Mouse (Mus musculus) splenic B cell, adult 2 months (primary cell): ENCODE measurements around the gene Oaz3.

ENCODE experiments used
- DNase-seq: peaks from one replicate; pipeline ENCODE4 v3.0.0-alpha.2; 2011; ENCODE audit warnings: low read depth, low spot score
- H3K27me3 ChIP-seq: 2 replicates; pipeline ENCODE4 v1.6.1; 2012; ENCODE audit warnings: mild to moderate bottlenecking, low read length, moderate library complexity, mixed read lengths; ENCODE audit not compliant: control insufficient read depth, poor library complexity, insufficient read depth, severe bottlenecking
- H3K36me3 ChIP-seq: 2 replicates; pipeline ENCODE4 v1.6.1; 2012; ENCODE audit warnings: mild to moderate bottlenecking, low read length, moderate library complexity, mixed read lengths; ENCODE audit not compliant: control insufficient read depth, poor library complexity, insufficient read depth, severe bottlenecking

The Oaz3 gene

DNA sequence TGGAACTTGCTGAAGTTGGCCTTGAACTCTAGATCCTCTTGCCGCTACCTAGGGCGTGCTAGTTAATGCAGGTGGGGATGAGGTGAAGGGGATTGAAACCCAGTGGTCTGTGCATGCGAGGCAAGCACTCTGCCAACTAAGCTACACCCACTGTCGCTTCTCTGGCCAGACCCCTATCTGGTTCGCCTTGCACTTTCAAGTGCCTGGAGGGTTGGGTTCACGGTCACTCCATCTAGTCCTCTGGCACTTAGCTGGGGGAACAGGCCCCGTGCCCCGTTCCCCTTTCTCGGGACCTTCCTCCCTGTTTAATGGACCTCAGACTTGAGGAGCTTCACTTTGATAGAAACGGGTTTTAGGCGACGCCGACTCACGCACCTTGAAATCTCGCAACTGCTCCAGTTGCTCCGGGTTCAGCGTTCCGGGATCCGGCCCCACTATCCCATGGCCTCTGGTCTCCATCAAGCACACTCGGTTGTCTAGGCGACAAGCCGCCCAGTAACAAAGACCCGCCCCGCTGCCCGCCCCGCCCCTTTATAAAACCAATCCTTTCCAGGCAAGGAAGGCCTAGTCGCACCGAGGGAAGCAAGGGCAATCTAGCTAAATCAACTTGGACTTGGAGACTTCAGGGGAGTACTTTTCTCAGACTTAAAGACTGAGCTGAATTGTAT is 28.9 kb upstream of the Oaz3 start:
- DNase-seq: no peak

GRCm38 (mm10) chr3:94468931-94469330 is 25.2 kb upstream of the Oaz3 start:
- H3K27me3 ChIP-seq: no peaks in the 10 kb centered on the region

More for the DNA sequence above, 28.9 kb upstream of the Oaz3 start:
- Histone ChIP-seq H3K27me3 (no peaks in the 10 kb centered on the region), H3K36me3 (no peaks in the 10 kb centered on the region)

DNA sequence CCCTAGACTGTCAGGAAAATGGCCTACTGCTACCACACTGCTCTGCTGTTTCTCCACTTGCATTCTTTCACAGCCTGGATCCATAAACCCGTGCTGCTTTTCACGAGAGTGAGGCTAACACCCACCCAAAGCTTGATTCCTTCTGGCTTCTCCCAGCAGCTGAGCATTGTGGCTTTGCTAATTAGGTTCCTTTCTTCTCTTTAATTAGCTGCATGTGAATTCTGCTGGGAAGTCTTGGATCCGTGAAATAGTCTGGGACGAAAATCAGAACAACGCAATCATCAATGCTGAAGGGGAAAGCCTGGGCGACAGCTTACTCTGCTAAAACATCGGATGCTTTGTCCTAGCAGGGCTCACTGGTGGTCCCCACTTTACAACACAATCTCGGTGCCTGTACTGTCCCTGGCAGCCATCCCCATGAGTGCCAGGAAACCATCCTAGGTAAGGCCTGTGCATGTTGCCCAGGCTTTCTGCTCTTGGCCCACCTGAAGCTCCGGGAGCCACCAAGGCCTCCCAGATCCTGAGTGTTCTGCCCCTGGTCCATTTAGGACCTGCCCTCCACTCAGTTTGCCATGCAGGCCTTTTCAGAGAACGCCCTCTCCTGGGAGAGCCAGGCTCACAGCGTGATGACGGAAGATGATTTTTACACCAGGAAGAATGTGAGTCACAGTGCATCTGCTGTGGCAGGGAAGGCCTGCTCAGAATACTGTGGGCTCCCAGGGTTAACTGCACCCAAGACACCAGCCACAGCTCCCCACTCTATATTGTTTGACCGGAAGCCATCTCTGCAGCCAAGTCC is 22.1 kb upstream of the Oaz3 start:
- DNase-seq: no peak
- no peaks in the 10 kb centered on the region for H3K36me3 ChIP-seq
- H3K27me3 ChIP-seq: no peaks in the 10 kb centered on the region

More at GRCm38 (mm10) chr3:94468931-94469330, 25.2 kb upstream of the Oaz3 start:
- no peak for DNase-seq
- H3K36me3 ChIP-seq: no peaks in the 10 kb centered on the region

DNA sequence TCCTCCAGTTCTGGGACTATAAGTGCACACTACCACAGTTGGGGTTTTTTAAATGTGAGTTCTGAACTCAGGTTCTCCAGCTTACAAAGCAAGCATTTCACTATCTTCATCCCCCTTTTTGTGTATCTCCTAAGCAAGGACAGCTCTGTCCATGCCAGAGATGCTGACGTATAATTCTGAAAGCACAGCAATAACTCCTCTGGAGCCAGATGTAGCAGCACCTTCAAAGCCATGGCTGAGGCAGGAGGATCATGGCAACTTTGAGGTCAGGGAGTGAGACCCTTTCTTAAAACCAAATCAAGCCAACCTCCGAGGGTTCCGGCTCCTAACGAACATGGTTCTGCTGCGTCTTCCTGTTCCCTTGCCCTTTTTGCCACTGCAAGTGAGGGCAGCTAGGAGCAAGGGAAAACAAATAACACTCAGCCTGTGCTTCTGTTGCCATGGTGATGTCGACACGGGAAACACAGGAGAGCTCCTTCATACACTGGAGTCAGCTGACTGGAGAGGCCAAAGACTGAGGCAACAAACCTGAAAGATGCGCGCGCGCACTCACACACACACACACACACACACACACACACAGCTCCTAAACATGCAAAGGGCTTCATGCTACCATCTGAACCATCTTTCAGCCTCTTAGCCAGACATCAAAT is 20.3 kb upstream of the Oaz3 start:
- Histone ChIP-seq H3K36me3 (no peaks in the 10 kb centered on the region), H3K27me3 (no peaks in the 10 kb centered on the region)
- DNase-seq: no peak

DNA sequence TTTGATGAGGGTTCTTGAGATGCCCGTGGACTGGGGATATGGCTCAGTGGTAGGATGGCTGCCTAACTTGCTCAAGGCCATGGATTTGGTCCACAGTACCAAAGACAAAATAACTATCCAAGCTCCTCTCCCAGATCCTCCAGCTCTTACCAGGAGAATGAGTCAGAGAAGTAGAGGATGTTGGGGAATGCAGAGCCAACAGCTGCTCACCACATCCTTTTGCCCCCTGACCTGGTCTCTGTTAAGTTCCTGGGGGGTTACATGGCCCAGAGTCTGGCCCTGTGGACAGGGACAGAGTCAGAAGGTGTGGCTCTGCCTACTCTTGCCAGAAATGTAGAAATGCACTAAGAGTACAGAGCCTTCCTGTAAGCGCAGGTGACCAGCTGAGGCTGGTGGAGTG is 16.1 kb upstream of the Oaz3 start:
- Histone ChIP-seq H3K36me3 (no peaks in the 10 kb centered on the region), H3K27me3 (no peaks in the 10 kb centered on the region)
- DNase-seq: no peak

DNA sequence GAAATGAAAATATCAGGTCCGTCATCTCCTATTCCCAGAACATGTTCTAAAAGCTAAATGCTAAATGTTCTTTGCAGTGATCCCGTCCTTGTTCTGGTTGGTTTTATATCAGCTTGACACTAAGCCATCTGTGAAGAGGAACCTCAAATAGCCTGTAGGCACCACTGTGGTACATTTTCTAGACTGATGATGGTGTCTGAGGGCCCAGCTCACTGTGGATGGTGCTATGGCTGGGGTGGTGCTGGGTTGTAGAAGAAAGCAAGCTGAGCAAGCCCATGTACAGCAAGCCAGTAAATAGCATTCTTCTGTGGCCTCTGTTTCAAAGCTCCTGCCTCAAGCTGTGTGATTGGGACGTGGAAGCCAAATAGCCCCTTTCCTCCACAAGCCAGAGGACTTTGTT is 13.3 kb upstream of the Oaz3 start:
- no peak for DNase-seq
- H3K27me3 ChIP-seq: no peaks in the 10 kb centered on the region
- no peaks in the 10 kb centered on the region for H3K36me3 ChIP-seq

DNA sequence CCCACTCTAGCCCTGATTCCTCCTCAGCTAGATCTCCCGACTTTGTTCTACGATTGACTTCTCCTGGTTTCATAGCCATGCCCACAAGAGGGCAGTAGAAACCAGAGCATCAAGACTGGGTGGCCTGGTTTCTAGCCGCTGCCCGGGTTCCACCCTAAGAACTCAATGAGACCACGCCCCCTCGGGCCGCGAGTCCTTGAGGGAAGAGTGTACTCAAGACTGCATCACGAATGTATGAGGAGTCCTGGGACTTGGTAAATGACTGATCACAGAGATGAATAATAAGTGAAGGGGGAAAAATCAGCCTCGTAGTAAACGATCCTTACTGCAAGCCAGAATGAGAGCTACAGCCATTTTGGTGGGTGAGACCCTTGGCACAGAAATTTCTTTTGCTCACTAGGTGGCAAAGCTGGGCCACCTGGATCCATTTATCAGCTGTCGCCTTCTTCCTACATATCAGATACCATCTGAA is 12.8 kb upstream of the Oaz3 start:
- DNase-seq: peak; percentile 87
- H3K36me3 ChIP-seq: no peaks in the 10 kb centered on the region
- H3K27me3 ChIP-seq: no peaks in the 10 kb centered on the region

GRCm38 (mm10) chr3:94449377-94449776 is 5.7 kb upstream of the Oaz3 start:
- peaks cover 5% of the 10 kb centered on the region for H3K36me3 ChIP-seq
- H3K27me3 ChIP-seq: no peaks in the 10 kb centered on the region
- DNase-seq: no peak

GRCm38 (mm10) chr3:94442951-94443596 is 641 bp downstream of the Oaz3 start, which contains the start of gene Mrpl9:
TSS of gene Mrpl9 (plus strand) at chr3:94443318.
- peaks cover 4% of the 10 kb centered on the region for H3K36me3 ChIP-seq
- DNase-seq: peak; percentile 95
- H3K27me3 ChIP-seq: no peaks in the 10 kb centered on the region

DNA sequence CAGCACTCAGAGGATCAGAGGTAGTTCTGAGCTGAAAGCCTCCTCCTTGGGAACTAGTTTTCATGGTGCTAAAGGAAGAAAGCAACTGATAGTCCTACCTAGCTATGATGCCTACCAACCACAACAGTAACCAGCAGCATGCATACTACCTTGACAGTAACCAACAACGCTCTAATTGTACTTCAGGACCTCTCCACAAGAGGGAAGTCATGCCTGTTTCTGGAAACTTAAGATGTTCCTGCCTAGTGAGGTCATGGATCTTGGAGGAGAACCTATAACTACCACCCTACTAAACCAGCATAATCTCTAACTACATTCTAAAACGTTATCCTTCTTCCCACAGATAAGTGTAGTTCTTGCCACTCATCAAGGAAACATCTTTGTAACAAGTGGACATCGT is 2.5 kb downstream of the Oaz3 start:
- Histone ChIP-seq H3K27me3 (no peaks in the 10 kb centered on the region), H3K36me3 (peaks cover 4% of the 10 kb centered on the region; the same call in 1 of the 2 replicates)
- peak; percentile 38 for DNase-seq

DNA sequence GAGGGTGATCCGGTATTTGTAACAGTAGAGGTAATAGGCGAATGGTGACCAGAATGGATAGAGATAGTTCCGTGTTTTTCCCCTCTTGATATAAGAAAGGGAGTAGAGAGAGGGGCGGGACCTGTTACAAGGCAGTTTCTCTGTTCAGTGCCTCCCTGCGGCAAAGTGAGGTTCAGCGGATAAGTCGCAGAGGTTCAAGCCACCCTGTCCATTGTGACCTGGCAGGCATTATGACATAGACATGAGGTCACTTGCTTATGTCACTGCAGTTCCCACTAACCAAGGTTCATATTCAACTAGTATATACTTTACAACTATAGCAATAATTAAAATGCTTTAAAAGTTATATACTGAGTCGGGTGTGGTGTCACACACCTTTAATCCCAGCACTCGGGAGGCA is 7.3 kb downstream of the Oaz3 start:
- no peaks in the 10 kb centered on the region for H3K36me3 ChIP-seq
- no peaks in the 10 kb centered on the region for H3K27me3 ChIP-seq
- no peak for DNase-seq

- H3K36me3 ChIP-seq: no peaks in the 10 kb centered on the region
- DNase-seq: no peak
- no peaks in the 10 kb centered on the region for H3K27me3 ChIP-seq
These were observed 9.4 kb downstream of the Oaz3 start for GRCm38 (mm10) chr3:94434305-94434704.

DNA sequence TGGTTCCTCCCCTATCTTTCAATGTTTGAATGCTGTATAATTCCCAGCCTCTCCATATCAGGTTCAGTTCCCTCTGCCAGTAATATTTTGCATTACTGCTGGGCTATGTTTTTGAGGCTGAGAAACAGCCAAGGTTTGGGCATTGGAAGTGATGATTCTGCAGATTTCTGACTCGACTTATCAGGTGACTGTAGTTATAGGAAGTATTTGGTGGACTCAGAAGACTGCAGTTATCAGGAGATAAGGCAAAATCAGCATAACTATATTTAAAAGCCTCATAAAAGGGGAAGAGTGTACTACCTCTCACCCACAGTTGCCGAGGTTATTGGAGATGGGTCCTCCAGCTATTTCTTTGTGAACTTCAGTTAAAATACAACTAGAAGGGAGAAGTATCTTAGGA is 12.7 kb downstream of the Oaz3 start:
- DNase-seq: no peak
- H3K27me3 ChIP-seq: no peaks in the 10 kb centered on the region
- no peaks in the 10 kb centered on the region for H3K36me3 ChIP-seq

DNA sequence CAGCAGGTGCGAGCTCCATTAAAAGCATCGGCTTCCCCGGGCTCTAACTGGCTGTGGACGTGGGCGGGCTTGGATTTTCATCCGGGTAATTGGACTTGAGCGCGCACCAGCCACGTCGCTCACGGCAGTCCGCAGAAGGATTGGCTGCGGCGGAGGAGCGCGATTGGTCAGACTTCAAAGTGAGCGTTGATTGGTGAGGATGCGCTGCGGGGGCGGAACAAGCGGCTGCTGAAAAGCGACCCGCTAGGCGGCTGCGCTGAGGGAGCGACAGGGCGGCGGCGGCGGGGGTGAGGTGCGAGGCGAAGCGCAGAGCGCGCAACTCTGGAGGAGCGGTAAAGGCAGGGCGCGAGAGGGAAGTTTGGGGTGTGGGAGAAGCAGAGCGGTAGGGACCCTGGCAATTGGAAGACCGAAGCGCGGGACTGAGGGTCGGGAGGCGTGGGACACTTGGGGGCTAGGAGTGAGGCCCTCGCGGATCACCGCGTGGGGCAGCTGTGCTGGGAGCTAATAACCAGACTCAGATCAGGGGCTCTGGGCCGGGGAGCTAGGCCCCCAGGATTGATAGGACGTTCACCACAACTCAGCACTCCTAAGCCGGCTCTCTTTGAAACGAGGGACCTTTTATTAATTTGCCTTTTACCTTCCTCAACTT is 30.6 kb downstream of the Oaz3 start, which contains the start of gene Tdrkh:
Tdrkh (plus strand) TSS at position 243 of the 649 bp plus-strand sequence.
- DNase-seq: peak; percentile 95
- Histone ChIP-seq H3K36me3 (no peaks in the 10 kb centered on the region), H3K27me3 (no peaks in the 10 kb centered on the region)
